Mouse (Mus musculus) A20 (cell line): ENCODE results near the gene Mak.
A peak's percentile ranks its signal among the peaks of the same experiment; 100 is the strongest.

ENCODE experiments used
- DNase-seq: peaks from one replicate; pipeline ENCODE4 v3.0.0-alpha.2; 2011; ENCODE audit warnings: low read depth, low spot score

Gene Mak

GRCm38 (mm10) chr13:41079421-41079780, at the start of gene Mak:
Gene Mak, minus strand, starts transcription at chr13:41079706.
- no peak for DNase-seq

- no peak for DNase-seq
Measured at GRCm38 (mm10) chr13:41129061-41129460, 49.6 kb upstream of the Mak start.

- DNase-seq: peak; percentile 56
Measured at GRCm38 (mm10) chr13:41128326-41128725, 48.8 kb upstream of the Mak start.

GRCm38 (mm10) chr13:41123666-41124225, 44.2 kb upstream of the Mak start:
- no peak for DNase-seq

- DNase-seq: peak; percentile 48
Measured at GRCm38 (mm10) chr13:41119152-41119945, 39.8 kb upstream of the Mak start.

GRCm38 (mm10) chr13:41113940-41114339, 34.4 kb upstream of the Mak start, which contains the start of gene Sycp2l:
Gene Sycp2l, plus strand, starts transcription at chr13:41114307.
- no peak for DNase-seq

- no peak for DNase-seq
Measured at GRCm38 (mm10) chr13:41110935-41111334, 31.4 kb upstream of the Mak start, which contains the start of gene Gcm2. Gene Gcm2, minus strand, starts transcription at chr13:41111035.

GRCm38 (mm10) chr13:41105541-41105940, 26.0 kb upstream of the Mak start:
- DNase-seq: peak; percentile 50

- DNase-seq: no peak
Measured at GRCm38 (mm10) chr13:41103841-41104525, 24.5 kb upstream of the Mak start.

- DNase-seq: no peak
Measured at GRCm38 (mm10) chr13:41100031-41100430, 20.5 kb upstream of the Mak start.

- DNase-seq: no peak
Measured at GRCm38 (mm10) chr13:41098325-41098724, 18.8 kb upstream of the Mak start.

- DNase-seq: peak; percentile 89
Measured at GRCm38 (mm10) chr13:41097324-41098058, 18.0 kb upstream of the Mak start.

- DNase-seq: no peak
Measured at GRCm38 (mm10) chr13:41094160-41094559, 14.7 kb upstream of the Mak start.

- DNase-seq: no peak
Measured at GRCm38 (mm10) chr13:41091271-41091670, 11.8 kb upstream of the Mak start.

- no peak for DNase-seq
Measured at GRCm38 (mm10) chr13:41088746-41089145, 9.2 kb upstream of the Mak start.

- DNase-seq: peak; percentile 35
Measured at GRCm38 (mm10) chr13:41085140-41085539, 5.6 kb upstream of the Mak start.

- DNase-seq: peak; percentile 24
Measured at GRCm38 (mm10) chr13:41084521-41084920, 5.0 kb upstream of the Mak start.

- no peak for DNase-seq
Measured at GRCm38 (mm10) chr13:41080700-41081099, 1.2 kb upstream of the Mak start.

- DNase-seq: no peak
Measured at GRCm38 (mm10) chr13:41079859-41080258, 353 bp upstream of the Mak start.

GRCm38 (mm10) chr13:41078690-41079420, 651 bp downstream of the Mak start:
- DNase-seq: no peak

- no peak for DNase-seq
Measured at GRCm38 (mm10) chr13:41077921-41078320, 1.6 kb downstream of the Mak start.
